Mouse (Mus musculus): ENCODE measurements around the gene Auts2. TPM values are rescaled to one million over a fixed set of nuclear protein-coding genes. Genes with fewer than 3 reads are reported as not detected.

The Auts2 gene
- polyA plus RNA-seq, 1 experiment from 2014 or later: 80.6 TPM

DNA sequence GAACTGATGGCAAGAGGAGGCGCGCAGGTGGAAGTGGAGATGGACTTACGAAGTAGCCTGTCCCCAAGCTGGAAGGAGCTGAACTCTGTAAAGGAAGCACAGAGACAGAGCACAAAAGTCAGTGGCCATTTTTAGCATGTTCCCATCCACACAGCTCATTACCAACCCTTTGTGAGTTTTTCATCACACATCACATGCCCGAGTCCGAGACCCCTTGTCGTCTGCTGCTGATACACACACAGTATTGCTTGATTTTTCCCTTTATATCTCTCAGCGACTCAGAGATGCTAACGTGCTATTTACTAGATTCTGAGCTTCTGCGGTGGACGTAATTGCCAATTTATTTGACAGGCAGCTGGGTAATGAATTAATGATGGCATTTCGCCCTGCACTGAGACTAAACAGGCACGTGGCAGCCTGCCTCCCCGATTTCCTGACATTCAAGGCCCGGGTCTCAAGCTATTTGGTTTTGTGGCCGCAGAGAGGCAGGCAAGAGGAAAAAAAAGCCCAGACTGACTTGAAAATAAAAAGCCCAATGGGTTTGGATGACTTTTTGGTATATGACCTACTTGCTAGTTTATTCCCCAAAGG is 512.1 kb downstream of the Auts2 start:
- Histone ChIP-seq H3K36me3 (no peaks in the 10 kb centered on the region), H3K4me3 (no peak overlapping the region), H3K27me3 (no peaks in the 10 kb centered on the region), H3K4me1 (peaks cover 24% of the 10 kb centered on the region), H3K27ac (replicated peaks) (peak overlapping the region; percentile 15), H3K9me3 (no peaks in the 10 kb centered on the region), H3K4me2 (replicated peaks) (0 out of 2 replicates have a peak overlapping the region, but pooled peaks have one; percentile 2), H3K9ac (replicated peaks) (no peak overlapping the region)
- WGBS: 66% methylated on average over 15 of the region's 15 CpGs
- no peak for ATAC-seq (ENCODE audit: low FRiP score, low read depth)

GRCm38 (mm10) chr5:132029638-132030037 is 513.5 kb downstream of the Auts2 start:
- Histone ChIP-seq H3K4me3 (no peak overlapping the region), H3K27ac (replicated peaks) (no peak overlapping the region), H3K9me3 (no peaks in the 10 kb centered on the region), H3K9ac (replicated peaks) (no peak overlapping the region), H3K4me1 (peaks cover 24% of the 10 kb centered on the region), H3K36me3 (no peaks in the 10 kb centered on the region), H3K4me2 (replicated peaks) (no peak overlapping the region), H3K27me3 (no peaks in the 10 kb centered on the region)
- no peak for ATAC-seq (ENCODE audit: low FRiP score, low read depth)
- 71% methylated on average over 11 of the region's 11 CpGs for WGBS

GRCm38 (mm10) chr5:132029038-132029437 is 514.1 kb downstream of the Auts2 start:
- H3K9ac ChIP-seq (replicated peaks): no peak overlapping the region
- H3K36me3 ChIP-seq: no peaks in the 10 kb centered on the region
- H3K4me2 ChIP-seq (replicated peaks): no peak overlapping the region
- H3K27me3 ChIP-seq: no peaks in the 10 kb centered on the region
- 86% methylated on average over 12 of the region's 12 CpGs for WGBS
- no peaks in the 10 kb centered on the region for H3K9me3 ChIP-seq
- H3K27ac ChIP-seq (replicated peaks): no peak overlapping the region
- no peak for ATAC-seq (ENCODE audit: low FRiP score, low read depth)
- peaks cover 22% of the 10 kb centered on the region for H3K4me1 ChIP-seq
- H3K4me3 ChIP-seq: no peak overlapping the region

DNA sequence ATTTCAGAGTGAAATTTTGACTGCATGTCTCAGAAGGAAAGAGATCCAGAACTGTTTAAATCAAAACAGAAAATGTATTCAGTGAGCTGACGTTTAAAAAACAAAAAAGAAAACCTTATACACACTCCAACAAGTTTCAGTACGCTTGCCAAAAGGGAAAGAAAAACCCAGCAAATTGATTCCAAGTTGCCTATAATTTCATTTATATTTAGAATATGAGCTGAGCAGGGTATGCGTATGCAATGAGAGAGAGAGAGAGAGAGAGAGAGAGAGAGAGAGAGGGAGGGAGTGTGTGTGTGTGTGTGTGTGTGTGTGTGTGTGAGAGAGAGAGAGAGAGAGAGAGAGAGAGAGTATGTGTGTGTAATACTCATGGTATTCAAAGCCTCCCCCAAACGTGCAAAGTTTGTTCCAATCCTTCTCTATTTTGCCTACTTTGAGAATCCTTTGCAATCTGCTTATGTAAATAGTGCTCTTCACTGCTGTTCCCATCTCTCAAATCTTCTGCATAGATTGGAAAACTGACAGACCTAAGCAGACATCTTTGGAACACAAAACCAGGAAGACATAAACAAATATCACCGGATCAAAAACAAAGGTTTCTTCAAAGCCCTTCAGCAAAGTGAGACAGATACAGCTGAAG is 515.2 kb downstream of the Auts2 start:
- no peak for ATAC-seq (ENCODE audit: low FRiP score, low read depth)
- H3K9me3 ChIP-seq: no peaks in the 10 kb centered on the region
- no peak overlapping the region for H3K4me3 ChIP-seq
- WGBS: 77% methylated on average over 5 of the region's 5 CpGs
- H3K4me2 ChIP-seq (replicated peaks): no peak overlapping the region
- no peak overlapping the region for H3K27ac ChIP-seq (replicated peaks)
- peaks cover 12% of the 10 kb centered on the region for H3K4me1 ChIP-seq
- no peaks in the 10 kb centered on the region for H3K36me3 ChIP-seq
- H3K27me3 ChIP-seq: no peaks in the 10 kb centered on the region
- no peak overlapping the region for H3K9ac ChIP-seq (replicated peaks)

DNA sequence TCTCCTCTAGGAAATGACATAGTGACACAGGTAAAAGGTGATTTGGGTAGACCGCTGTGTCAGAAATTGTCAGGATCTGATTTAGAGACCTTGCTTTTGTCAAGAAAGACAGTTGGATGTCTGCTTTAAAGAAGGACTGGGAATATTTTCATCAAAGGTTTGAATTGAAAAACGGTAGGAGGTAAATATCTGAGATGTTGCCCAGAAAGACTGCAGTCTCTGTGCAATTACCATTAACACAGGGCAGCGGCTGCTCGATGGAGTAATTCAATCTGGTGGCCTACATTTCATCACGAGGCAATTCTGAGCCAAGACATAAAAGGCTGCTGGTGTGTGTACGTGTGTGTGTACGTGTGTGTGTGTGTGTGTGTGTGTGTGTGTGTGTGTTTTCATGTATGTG is 529.8 kb downstream of the Auts2 start:
- Histone ChIP-seq H3K27ac (replicated peaks) (no peak overlapping the region), H3K9ac (replicated peaks) (no peak overlapping the region), H3K4me3 (no peak overlapping the region), H3K27me3 (no peaks in the 10 kb centered on the region), H3K9me3 (no peaks in the 10 kb centered on the region), H3K36me3 (no peaks in the 10 kb centered on the region), H3K4me2 (replicated peaks) (no peak overlapping the region), H3K4me1 (no peaks in the 10 kb centered on the region)
- 84% methylated on average over 7 of the region's 7 CpGs for WGBS
- no peak for ATAC-seq (ENCODE audit: low FRiP score, low read depth)

- Histone ChIP-seq H3K4me1 (peaks cover 8% of the 10 kb centered on the region; the same call in 1 of the 2 replicates), H3K36me3 (no peaks in the 10 kb centered on the region), H3K27ac (replicated peaks) (no peak overlapping the region), H3K4me3 (no peak overlapping the region), H3K9me3 (no peaks in the 10 kb centered on the region), H3K27me3 (no peaks in the 10 kb centered on the region), H3K4me2 (replicated peaks) (no peak overlapping the region), H3K9ac (replicated peaks) (no peak overlapping the region)
- ATAC-seq (ENCODE audit: low FRiP score, low read depth): no peak
Observed at GRCm38 (mm10) chr5:132011795-132012194, 531.3 kb downstream of the Auts2 start.

- H3K9ac ChIP-seq (replicated peaks): no peak overlapping the region
- no peaks in the 10 kb centered on the region for H3K27me3 ChIP-seq
- H3K9me3 ChIP-seq: no peaks in the 10 kb centered on the region
- ATAC-seq (ENCODE audit: low FRiP score, low read depth): no peak
- H3K4me3 ChIP-seq: no peak overlapping the region
- no peak overlapping the region for H3K27ac ChIP-seq (replicated peaks)
- H3K4me2 ChIP-seq (replicated peaks): no peak overlapping the region
- 76% methylated on average over 7 of the region's 7 CpGs for WGBS
- H3K36me3 ChIP-seq: no peaks in the 10 kb centered on the region
- H3K4me1 ChIP-seq: peaks cover 12% of the 10 kb centered on the region; the same call in 1 of the 2 replicates
Observed at GRCm38 (mm10) chr5:132008703-132009222, 534.4 kb downstream of the Auts2 start.

GRCm38 (mm10) chr5:132007907-132008306 is 535.2 kb downstream of the Auts2 start:
- ATAC-seq (ENCODE audit: low FRiP score, low read depth): no peak
- Histone ChIP-seq H3K27me3 (no peaks in the 10 kb centered on the region), H3K4me3 (no peak overlapping the region), H3K9ac (replicated peaks) (no peak overlapping the region), H3K27ac (replicated peaks) (no peak overlapping the region), H3K4me2 (replicated peaks) (no peak overlapping the region), H3K4me1 (peaks cover 12% of the 10 kb centered on the region; the same call in 1 of the 2 replicates), H3K36me3 (no peaks in the 10 kb centered on the region), H3K9me3 (no peaks in the 10 kb centered on the region)
- 57% methylated on average over 4 of the region's 4 CpGs for WGBS

GRCm38 (mm10) chr5:131992681-131993211 is 550.4 kb downstream of the Auts2 start:
- Histone ChIP-seq H3K4me2 (replicated peaks) (no peak overlapping the region), H3K9ac (replicated peaks) (no peak overlapping the region), H3K27me3 (no peaks in the 10 kb centered on the region), H3K4me1 (no peaks in the 10 kb centered on the region), H3K36me3 (no peaks in the 10 kb centered on the region), H3K27ac (replicated peaks) (no peak overlapping the region), H3K4me3 (no peak overlapping the region), H3K9me3 (no peaks in the 10 kb centered on the region)
- ATAC-seq (ENCODE audit: low FRiP score, low read depth): no peak
- 82% methylated on average over 12 of the region's 12 CpGs for WGBS

DNA sequence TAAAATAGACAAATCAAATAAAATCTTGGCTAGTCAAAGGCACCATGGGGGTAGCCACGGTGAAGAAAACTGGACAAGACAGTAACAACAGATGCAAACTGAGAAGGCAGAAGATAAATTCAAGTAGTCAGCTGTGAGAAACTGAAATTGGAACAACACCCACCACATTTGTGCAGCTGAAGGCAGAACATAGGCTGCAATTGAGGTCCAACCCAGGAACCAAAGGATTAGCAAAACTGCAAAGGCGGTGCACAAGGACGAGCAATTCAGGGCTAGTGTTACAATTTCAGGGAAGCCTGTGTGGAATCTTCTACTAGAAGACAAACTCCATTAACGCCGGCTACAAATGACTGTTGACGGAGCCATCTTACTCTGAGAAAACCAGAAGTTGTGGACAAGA is 550.9 kb downstream of the Auts2 start:
- Histone ChIP-seq H3K4me1 (no peaks in the 10 kb centered on the region), H3K27ac (replicated peaks) (no peak overlapping the region), H3K27me3 (no peaks in the 10 kb centered on the region), H3K9ac (replicated peaks) (no peak overlapping the region), H3K4me3 (no peak overlapping the region), H3K36me3 (no peaks in the 10 kb centered on the region), H3K4me2 (replicated peaks) (no peak overlapping the region), H3K9me3 (no peaks in the 10 kb centered on the region)
- ATAC-seq (ENCODE audit: low FRiP score, low read depth): no peak
- WGBS: 77% methylated on average over 6 of the region's 6 CpGs

- Histone ChIP-seq H3K4me1 (no peaks in the 10 kb centered on the region), H3K4me2 (replicated peaks) (no peak overlapping the region), H3K27ac (replicated peaks) (no peak overlapping the region), H3K27me3 (no peaks in the 10 kb centered on the region), H3K9me3 (no peaks in the 10 kb centered on the region), H3K9ac (replicated peaks) (no peak overlapping the region), H3K4me3 (no peak overlapping the region), H3K36me3 (no peaks in the 10 kb centered on the region)
- no peak for ATAC-seq (ENCODE audit: low FRiP score, low read depth)
- 68% methylated on average over 1 of the region's 1 CpGs for WGBS
Observed at GRCm38 (mm10) chr5:131990532-131990931, 552.6 kb downstream of the Auts2 start.

GRCm38 (mm10) chr5:131981451-131981850 is 561.7 kb downstream of the Auts2 start:
- Histone ChIP-seq H3K9ac (replicated peaks) (no peak overlapping the region), H3K27me3 (no peaks in the 10 kb centered on the region), H3K9me3 (no peaks in the 10 kb centered on the region), H3K4me2 (replicated peaks) (no peak overlapping the region), H3K4me3 (no peak overlapping the region), H3K27ac (replicated peaks) (no peak overlapping the region), H3K4me1 (no peaks in the 10 kb centered on the region), H3K36me3 (no peaks in the 10 kb centered on the region)
- no peak for ATAC-seq (ENCODE audit: low FRiP score, low read depth)
- WGBS: 77% methylated on average over 3 of the region's 3 CpGs
